ENCODE assay signal across 22 mouse cellular contexts in genomic region chr1:38516225-38516624, GRCm38 (mm10).
"Had no signal": no experiment of that assay in that cellular context is flagged by ENCODE, and none has a peak within 500 bp of the region (broad histone marks: within the 10 kb centered on the region; RNA-seq: fewer than 3 reads in every experiment).

No protein-coding gene starts in this region.

- ATAC-seq: liver, postnatal 0 days; lung, postnatal 0 days; midbrain, embryonic 16.5 days had no signal

- H3K9me3 ChIP-seq: lung, embryonic 15.5 days; neural tube, embryonic 13.5 days; neural tube, embryonic 15.5 days had no signal

- H3K4me1 ChIP-seq: megakaryocyte, embryonic 14.5 days had no signal

- H3K27ac ChIP-seq: lung, embryonic 15.5 days; macrophage; midbrain, embryonic 12.5 days; neural tube, embryonic 13.5 days; neural tube, embryonic 15.5 days had no signal

- H3K4me3 ChIP-seq: lung, embryonic 15.5 days; megakaryocyte, embryonic 14.5 days; midbrain, embryonic 12.5 days; myocyte; neural tube, embryonic 13.5 days; neural tube, embryonic 15.5 days had no signal

- H3K4me2 ChIP-seq: lung, embryonic 15.5 days; midbrain, embryonic 12.5 days; neural tube, embryonic 13.5 days; neural tube, embryonic 15.5 days had no signal

- H3K36me3 ChIP-seq: lung, embryonic 15.5 days had no signal

- DNase-seq: lung, adult 2 months; lung, postnatal 14 days; lung, postnatal 36 days; midbrain, embryonic 14.5 days; retina, postnatal 1 day; right cerebral cortex, adult 18-20 months; right cerebral cortex, postnatal 25 days; right cerebral cortex, postnatal 4 days; spleen, adult 18-20 months; thymus, adult 2 months; thymus, postnatal 25 days; thymus, postnatal 4 days had no signal

- H3K27me3 ChIP-seq: lung, embryonic 15.5 days; megakaryocyte, embryonic 14.5 days; midbrain, embryonic 12.5 days; neural tube, embryonic 13.5 days; neural tube, embryonic 15.5 days had no signal

- H3K9ac ChIP-seq: liver, postnatal 0 days; lung, embryonic 15.5 days; midbrain, embryonic 12.5 days; neural tube, embryonic 13.5 days; neural tube, embryonic 15.5 days had no signal
